Mouse (Mus musculus) kidney, postnatal 0 days (tissue): Measurements from ENCODE around the gene Dnajc19. TPM values are rescaled to one million over a fixed set of nuclear protein-coding genes. Genes with fewer than 3 reads are reported as not detected.
"Not testable (repeated sequence)": the region's sequence is repeated elsewhere in the genome, so short reads cannot be mapped to it uniquely, and the experiment has no call there.

Source experiments
- ATAC-seq: fragments of 200-750 bp; cut with Nextera tagmentation; replicated peaks from 2 replicates; pipeline ENCODE4 v1.8.0; 2017; ENCODE audit warnings: low read depth, moderate number of reproducible peaks, moderate TSS enrichment, moderate library complexity; ENCODE audit not compliant: low FRiP score
- DNase-seq: peaks from one replicate; pipeline ENCODE4 v3.0.0-alpha.2; 2016; ENCODE audit warnings: low spot score
- H3K27ac ChIP-seq: fragments of 300-500 bp; sonication (generic); 2 replicates; pipeline ENCODE4 v1.5.1; 2014; ENCODE audit warnings: mild to moderate bottlenecking
- H3K27me3 ChIP-seq: fragments of 300-500 bp; sonication (generic); 2 replicates; pipeline ENCODE4 v1.6.1; 2014; ENCODE audit warnings: low read length, mixed read lengths; ENCODE audit not compliant: insufficient read depth
- H3K36me3 ChIP-seq: fragments of 300-500 bp; sonication (generic); 2 replicates; pipeline ENCODE4 v1.6.1; 2014; ENCODE audit warnings: low read length, mixed read lengths; ENCODE audit not compliant: insufficient read depth
- H3K4me1 ChIP-seq: fragments of 300-500 bp; sonication (generic); replicated peaks from 2 replicates; pipeline ENCODE4 v1.6.1; 2014; ENCODE audit warnings: antibody characterized with exemption, low read length, mixed read lengths; ENCODE audit not compliant: insufficient read depth
- H3K4me2 ChIP-seq: fragments of 300-500 bp; sonication (generic); 2 replicates; pipeline ENCODE4 v1.6.1; 2014; ENCODE audit warnings: mild to moderate bottlenecking, low read length, moderate library complexity, mixed read lengths
- H3K4me3 ChIP-seq: fragments of 300-500 bp; sonication (generic); replicated peaks from 2 replicates; pipeline ENCODE4 v1.5.1; 2014; ENCODE audit warnings: low read depth, low read length
- H3K9ac ChIP-seq: fragments of 300-500 bp; sonication (generic); 2 replicates; pipeline ENCODE4 v1.6.1; 2014; ENCODE audit warnings: low read depth, low read length
- H3K9me3 ChIP-seq: fragments of 300-500 bp; sonication (generic); replicated peaks from 2 replicates; pipeline ENCODE4 v1.6.1; 2016; ENCODE audit warnings: low read length, inconsistent platforms, mixed read lengths
- CTCF ChIP-seq: IDR thresholded peaks from 2 replicates; pipeline ENCODE4 v1.5.1; 2016; ENCODE audit warnings: antibody characterized with exemption, low read depth, mild to moderate bottlenecking, moderate library complexity
- WGBS: fragments of 180-500 bp; shearing (Covaris S2); extraction: QIAGEN DNeasy Blood & Tissue Kit; methylation state at CpG from one replicate; pipeline ENCODE4 v1.1.7; 2014; 5-methylcytosine and 5-hydroxymethylcytosine counted together
- polyA plus RNA-seq: library from polyadenylated mRNA; unstranded; fragments of >200 nt; fragmentation: Nextera tagmentation; extraction: Ambion mirVana; gene quantifications from 2 replicates; pipeline ENCODE4 v1.2.1, GENCODE M21; 2015

Dnajc19 gene
- polyA plus RNA-seq, 1 experiment from 2014 or later, result 324 TPM

DNA sequence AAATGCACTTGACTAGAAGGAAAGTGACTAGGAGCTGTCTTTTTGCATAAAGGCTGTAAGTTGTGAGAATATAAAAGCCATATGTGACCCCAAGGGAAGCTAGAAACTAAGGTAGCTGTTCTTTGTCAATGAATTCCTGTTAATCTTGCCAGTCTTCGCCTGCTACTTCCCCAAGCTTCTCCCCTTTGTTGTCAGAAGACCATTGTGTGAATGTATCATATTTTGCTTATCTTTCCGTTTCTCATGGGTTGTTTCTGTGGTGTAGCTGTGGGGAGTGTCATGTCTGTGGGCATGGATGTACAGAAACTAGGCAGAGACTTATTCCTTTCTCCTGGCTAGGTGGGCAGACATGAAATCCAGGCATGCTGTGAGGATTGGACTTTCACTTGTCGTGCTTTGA lies 808 bp upstream of the Dnajc19 start:
- no peak for ATAC-seq
- WGBS, result 93% methylated on average over 3 of the region's 3 CpGs
- no peaks in the 10 kb centered on the region for H3K27me3 ChIP-seq
- no peak overlapping the region for H3K9ac ChIP-seq
- no peak overlapping the region for H3K27ac ChIP-seq
- no peaks in the 10 kb centered on the region for H3K9me3 ChIP-seq
- 0 out of 2 replicates have a peak overlapping the region, but pooled peaks have one; percentile 70 for H3K4me3 ChIP-seq
- H3K36me3 ChIP-seq, result no peaks in the 10 kb centered on the region
- peaks cover 16% of the 10 kb centered on the region for H3K4me1 ChIP-seq
- TF ChIP-seq CTCF, result no peak
- DNase-seq, result no peak
- H3K4me2 ChIP-seq, result peak overlapping the region; percentile 65

DNA sequence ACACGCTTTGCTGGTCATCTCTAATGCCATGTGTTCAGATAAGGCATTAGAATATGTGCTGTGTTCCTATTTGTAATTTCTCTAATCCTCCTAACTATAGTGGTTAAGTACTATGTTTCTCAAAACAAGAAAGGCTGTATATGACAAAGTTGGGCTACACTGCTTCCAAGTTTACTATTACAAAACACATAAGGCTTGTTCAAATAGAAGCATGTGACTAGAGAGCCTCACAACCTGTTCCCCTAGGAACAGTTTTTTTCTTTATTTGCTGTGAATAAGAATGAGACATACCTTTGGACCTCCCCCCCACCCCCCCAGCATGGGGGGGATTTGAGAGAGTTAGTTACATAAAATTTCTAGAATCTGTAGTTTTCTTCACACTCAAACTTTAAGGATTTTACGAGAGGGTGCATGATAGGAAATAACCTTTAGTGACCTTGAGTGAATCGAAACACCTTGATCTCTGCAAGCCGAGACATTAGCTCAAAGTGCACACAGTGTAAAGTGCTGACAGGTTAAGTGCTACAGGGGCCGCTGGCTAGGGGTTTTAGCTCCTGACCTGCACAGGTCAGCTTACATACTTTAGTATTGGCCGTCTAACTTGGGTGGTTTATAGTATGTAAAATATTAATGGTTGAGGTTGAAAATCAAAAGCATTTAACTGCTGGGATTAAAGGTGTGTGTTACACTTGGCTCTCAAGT lies 4.9 kb downstream of the Dnajc19 start:
- H3K27me3 ChIP-seq, result no peaks in the 10 kb centered on the region
- peaks cover 9% of the 10 kb centered on the region for H3K4me1 ChIP-seq
- no peak overlapping the region for H3K4me3 ChIP-seq
- H3K4me2 ChIP-seq, result no peak overlapping the region
- ATAC-seq (peak; percentile 40; the same call in 1 of the 2 replicates), DNase-seq (peak; percentile 4)
- no peak overlapping the region for H3K9ac ChIP-seq
- TF ChIP-seq CTCF, result no peak
- no peak overlapping the region for H3K27ac ChIP-seq
- H3K36me3 ChIP-seq, result peaks cover 16% of the 10 kb centered on the region; the same call in 1 of the 2 replicates
- H3K9me3 ChIP-seq, result no peaks in the 10 kb centered on the region
- WGBS, result 52% methylated on average over 6 of the region's 6 CpGs

DNA sequence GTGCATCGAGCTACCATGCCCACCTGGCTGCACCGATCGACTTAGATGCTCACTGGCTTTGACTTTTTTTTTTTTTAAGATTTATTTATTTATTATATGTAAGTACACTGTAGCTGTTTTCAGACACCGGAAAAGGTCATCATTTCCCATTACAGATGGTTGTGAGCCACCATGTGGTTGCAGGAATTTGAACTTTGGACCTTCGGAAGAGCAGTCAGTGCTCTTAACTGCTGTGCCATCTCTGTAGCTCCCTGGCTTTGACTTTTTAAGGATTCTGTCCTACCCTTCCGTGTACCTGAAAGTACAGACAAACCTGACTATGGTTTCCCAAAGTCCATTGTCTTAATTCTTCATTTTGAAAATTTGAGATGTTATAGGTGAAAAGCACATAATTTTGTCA lies 8.4 kb downstream of the Dnajc19 start:
- H3K9me3 ChIP-seq, result no peaks in the 10 kb centered on the region
- ATAC-seq, result no peak
- H3K27me3 ChIP-seq, result no peaks in the 10 kb centered on the region
- no peak overlapping the region for H3K4me3 ChIP-seq
- peaks cover 17% of the 10 kb centered on the region; the same call in 1 of the 2 replicates for H3K36me3 ChIP-seq
- 91% methylated on average over 6 of the region's 6 CpGs for WGBS
- no peak for DNase-seq
- no peak overlapping the region for H3K4me2 ChIP-seq
- H3K4me1 ChIP-seq, result no peaks in the 10 kb centered on the region
- H3K27ac ChIP-seq, result no peak overlapping the region
- H3K9ac ChIP-seq, result no peak overlapping the region
- TF ChIP-seq CTCF, result no peak

DNA sequence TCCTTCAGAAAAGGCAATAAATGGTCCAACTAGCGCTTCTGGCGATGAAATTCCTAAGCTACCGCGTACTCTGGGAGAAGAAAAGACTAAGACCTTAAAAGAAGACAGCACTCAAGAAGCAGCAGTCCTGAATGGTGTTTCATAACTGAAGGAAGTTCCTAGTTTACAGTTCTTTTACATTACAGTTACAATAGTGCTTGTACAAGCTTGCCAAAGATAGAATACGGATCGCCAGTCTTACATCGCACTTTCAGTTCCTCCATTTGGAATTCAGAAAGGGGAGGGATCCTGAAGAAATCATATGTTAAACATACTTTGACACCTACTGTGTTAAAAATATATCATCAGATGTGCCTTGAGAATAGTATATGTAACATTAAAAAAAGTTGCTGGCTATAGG lies 12.2 kb downstream of the Dnajc19 start:
- not testable (repeated sequence) for H3K4me3 ChIP-seq, H3K9ac ChIP-seq, H3K27me3 ChIP-seq, DNase-seq, H3K9me3 ChIP-seq, H3K4me2 ChIP-seq, ATAC-seq, H3K4me1 ChIP-seq, H3K27ac ChIP-seq
- H3K36me3 ChIP-seq, result peaks cover 17% of the 10 kb centered on the region; the same call in 1 of the 2 replicates
- 92% methylated on average over 7 of the region's 7 CpGs for WGBS

GRCm38 (mm10) chr3:34062352-34062751 lies 18.8 kb downstream of the Dnajc19 start:
- ATAC-seq, result no peak
- Histone ChIP-seq H3K36me3 (peaks cover 16% of the 10 kb centered on the region; the same call in 1 of the 2 replicates), H3K9me3 (no peaks in the 10 kb centered on the region), H3K27ac (no peak overlapping the region), H3K4me1 (no peaks in the 10 kb centered on the region), H3K9ac (no peak overlapping the region), H3K4me3 (no peak overlapping the region), H3K4me2 (no peak overlapping the region), H3K27me3 (no peaks in the 10 kb centered on the region)
- 94% methylated on average over 2 of the region's 2 CpGs for WGBS
- DNase-seq, result no peak
- no peak for TF ChIP-seq CTCF

DNA sequence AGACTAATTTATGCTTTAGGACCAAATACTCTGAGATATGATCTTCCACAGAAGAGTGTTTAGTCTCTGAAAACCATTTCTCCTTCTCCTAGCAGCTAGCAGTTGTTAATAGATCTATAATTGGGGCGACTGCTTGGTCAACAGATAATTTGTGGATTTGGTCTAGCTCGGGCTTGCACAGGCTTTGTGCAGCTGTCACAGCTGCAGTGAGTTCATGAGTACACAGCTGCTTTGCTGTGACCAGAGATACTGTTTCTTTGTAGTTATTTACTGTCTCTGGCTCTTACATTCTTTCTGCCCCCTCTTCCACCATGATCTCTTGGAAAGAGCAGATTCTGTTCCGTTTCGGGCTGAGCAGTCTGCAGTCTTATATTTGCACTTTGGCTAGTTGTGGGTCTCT lies 39.1 kb downstream of the Dnajc19 start:
- ATAC-seq (no peak), DNase-seq (no peak)
- H3K4me2 ChIP-seq, result no peak overlapping the region
- TF ChIP-seq CTCF, result no peak
- H3K27ac ChIP-seq, result no peak overlapping the region
- H3K27me3 ChIP-seq, result no peaks in the 10 kb centered on the region
- H3K36me3 ChIP-seq, result peaks cover 8% of the 10 kb centered on the region
- WGBS, result 89% methylated on average over 4 of the region's 4 CpGs
- no peak overlapping the region for H3K4me3 ChIP-seq
- no peaks in the 10 kb centered on the region for H3K4me1 ChIP-seq
- H3K9ac ChIP-seq, result no peak overlapping the region
- H3K9me3 ChIP-seq, result no peaks in the 10 kb centered on the region

- H3K27ac ChIP-seq, result no peak overlapping the region
- no peak overlapping the region for H3K4me2 ChIP-seq
- WGBS, result 91% methylated on average over 3 of the region's 3 CpGs
- no peaks in the 10 kb centered on the region for H3K27me3 ChIP-seq
- no peak overlapping the region for H3K4me3 ChIP-seq
- H3K36me3 ChIP-seq, result no peaks in the 10 kb centered on the region
- no peak for TF ChIP-seq CTCF
- no peaks in the 10 kb centered on the region; the same call in 1 of the 2 replicates for H3K4me1 ChIP-seq
- no peaks in the 10 kb centered on the region for H3K9me3 ChIP-seq
- ATAC-seq, result no peak
- H3K9ac ChIP-seq, result no peak overlapping the region
- DNase-seq, result no peak
Measured at GRCm38 (mm10) chr3:34035706-34036105, 45.4 kb downstream of the Dnajc19 start.
